Mouse (Mus musculus) liver, postnatal 0 days (tissue): ENCODE data around the gene Fbxw4.

Experiments
- CTCF ChIP-seq: sonication (generic); IDR thresholded peaks from 2 replicates; pipeline ENCODE4 v1.5.1; 2016; ENCODE audit warnings: antibody characterized with exemption, low read depth
- EP300 ChIP-seq: IDR thresholded peaks from 2 replicates; pipeline ENCODE4 v1.6.1; 2016; ENCODE audit warnings: antibody characterized with exemption, low read depth, mild to moderate bottlenecking

DNA sequence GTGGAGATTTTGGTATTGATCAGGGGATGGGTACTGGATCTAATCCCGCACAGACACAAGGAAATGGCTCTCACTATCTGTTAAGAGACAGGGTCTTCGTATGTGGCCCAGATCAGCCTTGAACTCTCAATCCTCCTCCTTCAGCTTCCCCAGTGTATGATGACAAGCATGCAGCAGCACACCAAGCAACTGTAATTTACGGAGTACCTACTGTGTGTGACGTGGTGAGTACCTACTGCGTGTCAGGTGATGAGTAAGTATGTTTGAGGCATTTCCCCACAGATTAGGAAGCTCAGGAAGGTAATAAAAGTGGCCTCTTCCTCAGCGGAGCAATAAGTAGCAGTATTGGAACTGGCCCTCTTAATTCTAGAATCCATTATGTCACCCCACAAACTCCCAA is 64.6 kb downstream of the Fbxw4 start:
- TF ChIP-seq CTCF: no peak
- TF ChIP-seq EP300: no peak
